Mouse (Mus musculus) embryonic fibroblast, embryonic 13.5 days (primary cell): ENCODE data around the gene Ddx6.

Source experiments
- CTCF ChIP-seq: IDR thresholded peaks from 2 replicates; pipeline ENCODE4 v1.5.1; 2011; ENCODE audit warnings: mild to moderate bottlenecking, control low read depth, low read length, moderate library complexity, borderline replicate concordance; ENCODE audit not compliant: insufficient read depth
- POLR2A ChIP-seq: IDR thresholded peaks from 2 replicates; pipeline ENCODE4 v1.6.1; 2011; ENCODE audit warnings: low read depth, mild to moderate bottlenecking, control low read depth, low read length, moderate library complexity

DNA sequence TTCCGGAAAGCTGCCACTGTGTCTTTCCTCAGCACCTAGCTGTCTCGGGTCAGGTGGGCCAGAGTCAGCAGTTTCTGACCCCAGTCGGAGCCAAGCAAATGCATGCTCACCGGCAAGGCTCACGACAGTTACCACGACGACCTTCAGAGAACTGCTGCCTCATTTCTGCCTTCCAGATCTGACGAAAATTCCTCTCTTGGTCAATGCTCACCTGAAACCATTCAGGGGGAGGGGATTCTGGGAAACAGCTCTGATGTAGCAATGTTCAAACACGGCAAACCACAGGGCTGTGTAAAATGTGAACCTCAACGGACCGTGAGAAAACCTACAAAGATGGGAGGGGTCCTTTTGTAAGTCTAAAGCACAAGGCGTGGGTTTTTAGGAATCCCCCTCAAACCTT is 41.8 kb upstream of the Ddx6 start:
- TF ChIP-seq POLR2A (no peak), CTCF (no peak)
